Comparison of ENCODE assay signal across 20 mouse cellular contexts in the genomic region with DNA sequence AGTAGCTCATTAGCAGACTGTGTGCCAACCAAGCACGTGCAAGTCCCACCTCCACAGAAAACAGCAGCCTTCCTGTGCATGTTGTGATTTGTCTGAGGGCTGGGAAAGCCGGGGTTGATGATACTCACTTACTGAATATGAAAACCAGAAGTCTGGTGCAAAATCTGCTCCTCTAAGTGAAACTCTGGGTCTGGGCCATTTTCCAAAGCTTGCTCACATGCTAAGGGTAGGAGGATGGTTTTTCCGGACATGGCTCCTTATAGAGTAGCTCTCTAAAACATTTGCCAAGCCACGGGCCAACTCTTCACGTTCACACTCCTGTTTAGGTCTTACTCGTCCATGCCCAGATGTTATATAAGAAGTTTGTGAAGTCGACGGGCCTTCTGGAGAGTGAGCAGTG. TPM values are rescaled to one million over a fixed set of nuclear protein-coding genes. Genes with fewer than 3 reads are reported as not detected.
DNase-seq lines count a peak whose midpoint lies in the region; ATAC-seq lines count a peak whose summit lies in the region.
"Had no signal": no experiment of that assay in that cellular context is flagged by ENCODE, and none has a peak within 500 bp of the region (broad histone marks: within the 10 kb centered on the region; RNA-seq: fewer than 3 reads in every experiment).

No protein-coding gene starts in this region.

- H3K27ac ChIP-seq in embryonic facial prominence, embryonic 14.5 days (replicated peaks; ENCODE audit: low read depth, low read length), result no peak overlapping the region
- H3K27ac ChIP-seq in embryonic facial prominence, embryonic 10.5 days (replicated peaks), result no peak overlapping the region
- no peak overlapping the region for H3K27ac ChIP-seq in forebrain, embryonic 11.5 days (ENCODE audit: low read depth, low read length)
- H3K27ac ChIP-seq: hindbrain, embryonic 10.5 days; midbrain, embryonic 12.5 days had no signal

- ATAC-seq in embryonic facial prominence, embryonic 14.5 days (ENCODE audit: low read depth), result no peak
- ATAC-seq in forebrain, embryonic 11.5 days (replicated peaks; ENCODE audit: low FRiP score), result no peak

- 55% methylated on average over 8 of the region's 8 CpGs for WGBS in embryonic facial prominence, embryonic 14.5 days
- WGBS in embryonic facial prominence, embryonic 10.5 days, result 80% methylated on average over 8 of the region's 8 CpGs
- 82% methylated on average over 8 of the region's 8 CpGs for WGBS in forebrain, embryonic 11.5 days

- H3K4me1 ChIP-seq in embryonic facial prominence, embryonic 14.5 days (ENCODE audit: control insufficient read depth, insufficient read depth, low read length), result no peaks in the 10 kb centered on the region
- H3K4me1 ChIP-seq in embryonic facial prominence, embryonic 10.5 days, result peaks cover 6% of the 10 kb centered on the region
- no peaks in the 10 kb centered on the region for H3K4me1 ChIP-seq in forebrain, embryonic 11.5 days (replicated peaks; ENCODE audit: control insufficient read depth, insufficient read depth, low read length)
- H3K4me1 ChIP-seq: hindbrain, embryonic 10.5 days; midbrain, embryonic 12.5 days had no signal

- no peak overlapping the region for H3K9ac ChIP-seq in embryonic facial prominence, embryonic 14.5 days (ENCODE audit: low read depth, low read length)
- H3K9ac ChIP-seq in forebrain, embryonic 11.5 days (ENCODE audit: low read length), result no peak overlapping the region
- H3K9ac ChIP-seq: midbrain, embryonic 12.5 days had no signal

- DNase-seq in embryonic facial prominence, embryonic 14.5 days (ENCODE audit: low spot score), result peak; percentile 34
- DNase-seq in embryonic facial prominence, embryonic 10.5 days (ENCODE audit: low spot score), result no peak
- DNase-seq in layer of hippocampus, adult 18-20 months (ENCODE audit: low spot score in 2 of 2), result peak; percentile 38 to 66
- peak; percentile 51 to 82 for DNase-seq in left cerebral cortex, adult 9 months (ENCODE audit: low spot score in 2 of 2)
- peak; percentile 74 for DNase-seq in right cerebral cortex, postnatal 25 days
- DNase-seq in lung, adult 18-20 months, result no peak
- no peak for DNase-seq in cerebellum, adult 9-11 months
- no peak for DNase-seq in forebrain, embryonic 11.5 days (ENCODE audit: low spot score)
- DNase-seq: adrenal gland, postnatal 25 days; cerebellum, postnatal 14 days; heart, adult 11 months; lung, postnatal 36 days; thymus, postnatal 14 days had no signal

- H3K4me2 ChIP-seq in embryonic facial prominence, embryonic 14.5 days (ENCODE audit: low read depth, low read length), result no peak overlapping the region
- H3K4me2 ChIP-seq in forebrain, embryonic 11.5 days (ENCODE audit: low read depth, low read length, severe bottlenecking), result no peak overlapping the region
- H3K4me2 ChIP-seq: midbrain, embryonic 12.5 days had no signal

- H3K27me3 ChIP-seq in embryonic facial prominence, embryonic 14.5 days (replicated peaks; ENCODE audit: control insufficient read depth, insufficient read depth, low read length), result no peaks in the 10 kb centered on the region
- H3K27me3 ChIP-seq in embryonic facial prominence, embryonic 10.5 days (replicated peaks; ENCODE audit: low read depth, poor library complexity, severe bottlenecking), result no peaks in the 10 kb centered on the region
- no peaks in the 10 kb centered on the region for H3K27me3 ChIP-seq in forebrain, embryonic 11.5 days (ENCODE audit: control insufficient read depth, insufficient read depth, low read length)
- H3K27me3 ChIP-seq: midbrain, embryonic 12.5 days had no signal

- H3K36me3 ChIP-seq in embryonic facial prominence, embryonic 14.5 days (ENCODE audit: control insufficient read depth, insufficient read depth, low read length), result no peaks in the 10 kb centered on the region
- no peaks in the 10 kb centered on the region for H3K36me3 ChIP-seq in embryonic facial prominence, embryonic 10.5 days (replicated peaks)
- no peaks in the 10 kb centered on the region for H3K36me3 ChIP-seq in forebrain, embryonic 11.5 days (ENCODE audit: control insufficient read depth, insufficient read depth, low read length)
- H3K36me3 ChIP-seq: hindbrain, embryonic 10.5 days; midbrain, embryonic 12.5 days had no signal

- H3K9me3 ChIP-seq in embryonic facial prominence, embryonic 14.5 days (ENCODE audit: control insufficient read depth, low read length), result no peaks in the 10 kb centered on the region
- no peaks in the 10 kb centered on the region for H3K9me3 ChIP-seq in embryonic facial prominence, embryonic 10.5 days
- no peaks in the 10 kb centered on the region for H3K9me3 ChIP-seq in forebrain, embryonic 11.5 days (ENCODE audit: control insufficient read depth, low read length)
- H3K9me3 ChIP-seq: hindbrain, embryonic 10.5 days; midbrain, embryonic 12.5 days had no signal

- no peak overlapping the region for H3K4me3 ChIP-seq in embryonic facial prominence, embryonic 14.5 days (ENCODE audit: low read depth, low read length)
- H3K4me3 ChIP-seq in embryonic facial prominence, embryonic 10.5 days, result no peak overlapping the region
- H3K4me3 ChIP-seq in forebrain, embryonic 11.5 days (ENCODE audit: low read depth, low read length), result no peak overlapping the region
- H3K4me3 ChIP-seq: erythroblast, embryonic 14.5 days; hindbrain, embryonic 10.5 days; left cerebral cortex, adult 2 months; midbrain, embryonic 12.5 days had no signal

RNA-seq across cellular contexts. Expression of a gene that starts 9.9 kb away (rescaled TPM):
- 0.17 TPM in 1 of 2 replicates, not detected in the other for polyA plus RNA-seq in embryonic facial prominence, embryonic 14.5 days (2014; fragmentation: Nextera tagmentation; extraction: Ambion mirVana)
- not detected in 2 replicates for polyA plus RNA-seq in embryonic facial prominence, embryonic 10.5 days (2016; fragmentation: Nextera tagmentation; extraction: Ambion mirVana)
- total RNA-seq in layer of hippocampus, adult 18-20 months (2021), result under 1 TPM in 1 of 2 experiments, not detected in 1; 0.10 TPM
- 0.07 TPM in 1 of 2 replicates, not detected in the other for polyA plus RNA-seq in forebrain, embryonic 11.5 days (2014; fragmentation: Nextera tagmentation; extraction: Ambion mirVana)
- total RNA-seq: adrenal gland, postnatal 25 days had no signal
- polyA plus RNA-seq: erythroblast, embryonic 14.5 days; liver, embryonic 16.5 days; midbrain, embryonic 12.5 days; small intestine, adult 2 months had no signal

RNA-seq across cellular contexts. Expression of a gene that starts 41.0 kb away (rescaled TPM):
- polyA plus RNA-seq in embryonic facial prominence, embryonic 14.5 days (2014; fragmentation: Nextera tagmentation; extraction: Ambion mirVana), result 157 and 159 TPM in 2 replicates
- 114 and 122 TPM in 2 replicates for polyA plus RNA-seq in embryonic facial prominence, embryonic 10.5 days (2016; fragmentation: Nextera tagmentation; extraction: Ambion mirVana)
- total RNA-seq in layer of hippocampus, adult 18-20 months (2021), result 100 to 1,000 TPM; 140 to 150 TPM
- 119 and 127 TPM in 2 replicates for polyA plus RNA-seq in forebrain, embryonic 11.5 days (2014; fragmentation: Nextera tagmentation; extraction: Ambion mirVana)

RNA-seq across cellular contexts. Expression of a gene that starts 41.6 kb away (rescaled TPM):
- polyA plus RNA-seq in embryonic facial prominence, embryonic 14.5 days (2014; fragmentation: Nextera tagmentation; extraction: Ambion mirVana), result 2.6 and 3.6 TPM in 2 replicates
- polyA plus RNA-seq in embryonic facial prominence, embryonic 10.5 days (2016; fragmentation: Nextera tagmentation; extraction: Ambion mirVana), result 0.91 and 1.0 TPM in 2 replicates
- 1 to 10 TPM; 8.4 to 8.9 TPM for total RNA-seq in layer of hippocampus, adult 18-20 months (2021)
- polyA plus RNA-seq in forebrain, embryonic 11.5 days (2014; fragmentation: Nextera tagmentation; extraction: Ambion mirVana), result 1.4 and 1.9 TPM in 2 replicates

RNA-seq across cellular contexts. Expression of a gene that starts 52.0 kb away (rescaled TPM):
- polyA plus RNA-seq in embryonic facial prominence, embryonic 14.5 days (2014; fragmentation: Nextera tagmentation; extraction: Ambion mirVana), result 2.1 and 2.3 TPM in 2 replicates
- polyA plus RNA-seq in embryonic facial prominence, embryonic 10.5 days (2016; fragmentation: Nextera tagmentation; extraction: Ambion mirVana), result 1.2 and 1.6 TPM in 2 replicates
- 10 to 100 TPM; 17.0 to 19.6 TPM for total RNA-seq in layer of hippocampus, adult 18-20 months (2021)
- polyA plus RNA-seq in forebrain, embryonic 11.5 days (2014; fragmentation: Nextera tagmentation; extraction: Ambion mirVana), result 2.0 and 3.4 TPM in 2 replicates

RNA-seq across cellular contexts. Expression of a gene that starts 52.0 kb away (rescaled TPM):
- polyA plus RNA-seq in embryonic facial prominence, embryonic 14.5 days (2014; fragmentation: Nextera tagmentation; extraction: Ambion mirVana), result not detected in 2 replicates
- polyA plus RNA-seq in embryonic facial prominence, embryonic 10.5 days (2016; fragmentation: Nextera tagmentation; extraction: Ambion mirVana), result not detected in 2 replicates
- not detected for total RNA-seq in layer of hippocampus, adult 18-20 months (2021)
- not detected in 2 replicates for polyA plus RNA-seq in forebrain, embryonic 11.5 days (2014; fragmentation: Nextera tagmentation; extraction: Ambion mirVana)
- total RNA-seq: adrenal gland, postnatal 25 days had no signal
- polyA plus RNA-seq: erythroblast, embryonic 14.5 days; hindbrain, embryonic 10.5 days; kidney, embryonic 16.5 days; liver, embryonic 16.5 days; midbrain, embryonic 12.5 days; small intestine, adult 2 months had no signal

Comparison
In these comparisons a context has a peak if more than half of its experiments do, and no peak if none do; other contexts are left out.
1. DNase-seq: peak in embryonic facial prominence, embryonic 14.5 days (single experiment), layer of hippocampus, adult 18-20 months (2 of 2), left cerebral cortex, adult 9 months (2 of 2) and right cerebral cortex, postnatal 25 days (single experiment); none in embryonic facial prominence, embryonic 10.5 days (single experiment), lung, adult 18-20 months (0 of 2), cerebellum, adult 9-11 months (single experiment) and forebrain, embryonic 11.5 days (single experiment).